Mouse (Mus musculus): Measurements from ENCODE around the gene Tmprss11f.
"Not testable (repeated sequence)": the region's sequence is repeated elsewhere in the genome, so short reads cannot be mapped to it uniquely, and the experiment has no call there.

- TF ChIP-seq EP300, CTCF (IDR thresholded peaks at IDR 0.05; ENCODE audit: low read depth): not testable (repeated sequence)
Observed at GRCm38 (mm10) chr5:86578761-86579160, 53.5 kb downstream of the Tmprss11f start.
